Mouse (Mus musculus) heart, postnatal 4 days (tissue): ENCODE measurements around the gene Ppp1r36. TPM values are rescaled to one million over a fixed set of nuclear protein-coding genes. Genes with fewer than 3 reads are reported as not detected.
A peak's percentile ranks its signal among the peaks of the same experiment; 100 is the strongest.
"Not testable (repeated sequence)": the region's sequence is repeated elsewhere in the genome, so short reads cannot be mapped to it uniquely, and the experiment has no call there.

Experiments
- DNase-seq: peaks from one replicate; pipeline ENCODE4 v3.0.0; 2021
- total RNA-seq, 2 experiments: library from RNA; stranded (reverse); gene quantifications; 2 replicates each; pipeline ENCODE4 v1.2.3; 2021

Ppp1r36 gene
- total RNA-seq, 2 experiments from 2014 or later = 1.6 to 1.8 TPM

GRCm38 (mm10) chr12:76452203-76452602 lies 34.9 kb downstream of the Ppp1r36 start:
- no peak for DNase-seq

GRCm38 (mm10) chr12:76458445-76458844 lies 41.1 kb downstream of the Ppp1r36 start:
- not testable (repeated sequence) for DNase-seq

- DNase-seq = no peak
Measured at GRCm38 (mm10) chr12:76459032-76459431, 41.7 kb downstream of the Ppp1r36 start.

DNA sequence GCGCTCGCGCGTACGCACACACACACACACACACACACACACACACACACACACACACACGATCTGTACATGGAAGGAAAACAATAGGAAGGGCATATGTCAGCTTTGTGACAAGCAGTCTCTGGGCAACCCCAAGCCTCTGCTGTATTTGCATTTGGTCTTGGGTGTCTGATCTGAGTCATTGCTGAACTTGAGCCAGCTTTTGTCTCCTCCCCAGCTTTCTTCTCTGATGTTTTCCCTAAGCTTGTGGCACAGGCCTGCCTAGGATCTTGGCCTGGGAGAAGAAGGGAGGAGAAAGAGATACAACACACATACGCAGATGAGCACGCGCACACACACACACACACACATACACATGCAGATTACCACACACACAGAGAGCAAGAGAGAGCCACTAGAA lies 46.1 kb downstream of the Ppp1r36 start:
- DNase-seq = peak; percentile 31

DNA sequence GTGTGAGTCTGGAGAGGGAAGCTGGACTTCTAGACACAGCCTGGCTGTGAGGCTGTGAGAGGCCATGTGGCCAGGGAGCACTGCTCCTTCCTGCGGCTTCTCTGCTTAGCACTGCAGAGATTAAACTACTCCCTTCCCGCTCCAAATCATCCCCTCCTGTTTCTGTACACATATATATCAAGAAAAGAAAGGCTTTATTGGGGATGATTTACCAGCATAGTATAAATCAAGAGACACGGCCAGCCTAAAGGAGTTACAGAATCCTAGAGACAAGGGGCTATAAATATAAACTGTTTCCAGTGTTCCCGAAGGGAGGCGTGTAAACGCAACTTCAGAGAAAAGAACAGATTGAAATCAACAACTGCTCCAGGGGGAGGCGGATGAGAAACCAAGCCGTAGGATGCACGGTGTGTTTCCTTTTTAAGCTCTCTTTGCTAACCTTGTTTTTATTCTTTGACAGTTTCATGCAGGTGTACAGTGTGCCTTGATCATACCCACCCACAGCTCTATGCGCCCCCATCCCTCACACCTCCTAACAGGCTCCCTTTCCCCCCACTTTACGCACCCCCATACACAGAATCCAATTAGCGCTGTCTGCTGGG lies 47.4 kb downstream of the Ppp1r36 start:
- no peak for DNase-seq

GRCm38 (mm10) chr12:76466651-76467050 lies 49.3 kb downstream of the Ppp1r36 start:
- DNase-seq = peak; percentile 27

GRCm38 (mm10) chr12:76467256-76467655 lies 49.9 kb downstream of the Ppp1r36 start:
- no peak for DNase-seq

GRCm38 (mm10) chr12:76472046-76472445 lies 54.7 kb downstream of the Ppp1r36 start:
- DNase-seq = peak; percentile 84

DNA sequence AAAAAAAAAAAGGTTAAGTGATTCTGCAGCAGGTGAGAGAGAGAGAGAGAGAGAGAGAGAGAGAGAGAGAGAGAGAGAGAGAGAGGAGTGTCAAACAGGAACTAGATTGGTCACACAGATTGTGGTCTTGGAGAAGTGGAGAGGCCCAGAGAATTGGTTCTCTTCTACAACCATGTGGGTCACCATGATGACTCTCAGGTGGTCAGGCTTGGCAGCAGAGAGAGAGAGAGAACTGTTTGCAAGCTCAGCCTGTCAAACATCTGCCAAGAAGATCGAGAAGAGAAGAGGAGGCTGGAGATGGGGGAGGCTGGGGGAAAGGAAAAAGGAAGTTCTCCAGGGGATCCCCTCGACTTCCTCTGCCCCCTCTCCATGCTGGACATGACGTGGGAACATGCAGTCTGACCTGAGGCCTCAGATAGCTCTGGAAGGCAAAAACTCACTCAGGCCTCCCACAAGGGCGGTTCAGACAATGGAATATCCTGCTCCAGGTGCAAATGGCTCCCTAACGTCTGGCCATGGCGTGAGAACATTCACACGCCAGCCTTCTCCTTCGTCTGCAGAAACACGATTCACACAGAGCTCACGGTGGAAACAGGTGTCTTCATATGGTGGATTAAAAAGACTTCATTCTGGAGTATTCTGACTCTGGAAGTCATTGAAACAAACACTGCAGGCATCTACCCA lies 56.4 kb downstream of the Ppp1r36 start:
- no peak for DNase-seq

- no peak for DNase-seq
Measured at GRCm38 (mm10) chr12:76474246-76474583, 56.9 kb downstream of the Ppp1r36 start.

DNA sequence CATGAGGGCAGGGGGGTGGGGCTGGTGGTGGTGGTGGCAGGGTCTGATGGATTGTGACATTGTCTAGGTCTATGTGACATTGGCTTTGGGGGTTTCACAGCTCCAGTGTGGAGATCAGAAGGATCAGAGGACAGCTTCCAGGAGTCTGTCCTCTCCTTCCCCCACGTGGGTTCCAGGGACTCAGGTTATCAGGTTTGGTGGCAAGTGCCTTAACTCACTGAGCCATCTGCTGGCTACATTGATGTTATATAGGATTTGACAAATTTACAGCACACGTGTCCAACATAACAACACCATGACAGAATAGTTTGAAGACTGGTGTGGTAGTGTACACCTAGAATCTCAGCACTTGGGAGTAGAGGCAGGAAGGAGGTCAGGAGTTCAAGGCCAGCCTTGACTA lies 57.5 kb downstream of the Ppp1r36 start:
- DNase-seq = no peak

DNA sequence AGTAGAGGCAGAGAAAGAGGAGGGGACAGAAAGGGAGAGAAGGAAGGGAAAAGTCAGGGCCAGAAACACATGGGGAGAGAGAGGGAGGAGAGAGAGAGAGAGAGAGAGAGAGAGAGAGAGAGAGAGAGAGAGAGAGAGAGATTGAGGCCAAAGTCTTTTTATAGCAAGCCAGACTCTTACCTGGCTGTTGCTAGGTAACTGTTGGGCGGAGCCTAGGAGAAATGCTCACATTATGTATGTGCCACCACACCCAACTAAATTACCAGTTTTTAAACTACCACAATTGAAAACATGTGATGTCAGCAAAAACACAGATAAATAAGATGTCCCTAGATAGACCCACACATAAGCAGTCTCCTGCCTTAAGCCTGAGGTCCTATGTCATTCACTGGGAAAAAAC lies 58.8 kb downstream of the Ppp1r36 start:
- no peak for DNase-seq

DNA sequence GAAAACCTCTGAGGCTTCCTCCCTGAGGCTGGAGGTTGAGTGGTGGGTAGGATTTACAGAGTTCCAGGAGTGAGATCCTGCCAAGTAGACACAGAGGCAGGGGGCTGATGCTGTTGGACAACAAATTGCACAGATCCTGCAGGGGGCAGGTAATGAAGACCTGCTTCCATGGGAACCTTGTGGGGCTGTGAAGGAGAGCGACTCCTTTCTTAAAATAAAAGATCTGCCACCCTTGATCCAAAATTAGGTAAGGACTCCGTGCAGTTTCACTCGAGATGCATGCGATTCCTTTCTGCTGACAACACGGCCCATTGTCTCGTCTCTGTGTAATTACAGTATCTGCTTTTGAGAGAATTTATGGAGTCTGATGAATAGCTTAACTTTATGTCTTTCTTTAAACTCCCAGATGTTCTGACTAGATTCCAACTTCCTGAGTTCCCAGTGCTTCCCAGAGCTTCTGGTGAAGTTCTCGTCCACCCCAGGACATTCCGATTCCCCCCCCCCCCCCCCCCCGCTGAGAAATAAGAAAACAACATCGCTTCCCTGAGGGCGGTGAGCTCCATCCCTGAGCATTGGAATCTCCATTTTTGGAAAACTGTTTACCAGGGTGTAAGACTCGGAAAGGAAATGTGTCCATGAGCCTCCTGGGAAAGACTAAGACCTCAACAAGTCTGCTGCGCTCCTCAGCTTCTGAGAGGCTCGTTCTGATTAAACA lies 61.1 kb downstream of the Ppp1r36 start:
- no peak for DNase-seq

GRCm38 (mm10) chr12:76479174-76479573 lies 61.8 kb downstream of the Ppp1r36 start:
- DNase-seq = peak; percentile 23

GRCm38 (mm10) chr12:76479836-76480495 lies 62.6 kb downstream of the Ppp1r36 start:
- DNase-seq = peak; percentile 40

DNA sequence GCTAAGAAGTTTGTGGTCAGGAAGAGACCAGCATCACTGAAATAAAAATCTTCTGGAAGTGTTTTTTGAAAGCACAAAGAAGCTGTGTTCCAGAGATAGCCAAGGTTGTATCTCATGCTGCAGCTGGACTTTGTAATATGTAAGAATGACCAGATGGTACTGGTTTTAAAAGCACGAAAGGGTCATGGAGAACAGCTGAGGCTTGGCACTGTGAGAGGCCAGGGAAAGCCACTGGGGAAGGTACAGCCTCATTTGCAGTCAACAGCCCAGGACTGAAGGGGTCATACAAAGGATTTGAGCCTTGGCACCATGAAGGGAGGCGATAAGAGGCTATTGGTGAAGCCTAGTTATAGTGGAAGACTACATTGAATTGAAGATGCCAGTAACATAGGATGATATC lies 65.1 kb downstream of the Ppp1r36 start:
- DNase-seq = peak; percentile 42

- no peak for DNase-seq
Measured at GRCm38 (mm10) chr12:76482948-76483347, 65.6 kb downstream of the Ppp1r36 start.

DNA sequence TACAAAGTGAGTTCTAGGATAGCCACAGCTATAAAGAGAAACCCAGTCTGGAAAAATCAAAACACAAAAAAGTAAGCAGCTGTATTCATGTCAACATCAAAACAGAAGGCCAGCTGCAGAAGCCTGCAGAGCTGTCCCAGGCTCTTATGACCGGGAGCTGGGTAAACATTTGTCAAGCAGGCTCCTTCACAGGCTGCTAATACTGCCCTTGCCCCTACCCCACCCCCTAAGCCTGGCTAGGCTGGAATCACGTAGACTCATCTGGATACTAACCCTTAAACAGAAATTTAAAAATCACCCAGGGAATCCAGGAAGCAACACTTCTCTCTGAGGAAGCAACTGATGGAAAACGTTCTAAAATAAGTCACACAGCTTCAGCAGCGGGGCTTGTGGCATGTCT lies 67.5 kb downstream of the Ppp1r36 start:
- DNase-seq = no peak

DNA sequence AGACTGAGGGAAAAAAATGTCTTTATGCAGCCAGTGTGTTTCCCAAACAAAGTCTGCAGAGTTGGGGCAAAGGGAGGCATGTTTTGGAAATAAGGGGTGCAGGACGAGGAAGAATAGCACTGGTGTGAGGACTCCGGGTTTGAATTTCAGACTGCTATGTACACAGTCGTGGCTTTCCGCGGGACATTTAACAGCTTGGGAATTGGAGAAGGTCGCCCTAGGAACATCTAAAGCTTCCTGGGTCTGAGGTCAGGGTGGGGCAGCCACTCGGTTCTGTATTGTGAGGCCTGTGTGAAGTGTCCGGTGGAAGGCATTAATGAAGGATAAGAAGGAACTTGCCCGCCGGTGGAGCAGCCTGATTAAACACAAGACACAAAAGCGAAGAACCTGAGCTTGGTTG lies 68.0 kb downstream of the Ppp1r36 start:
- no peak for DNase-seq

- DNase-seq = no peak
Measured at GRCm38 (mm10) chr12:76486943-76487342, 69.6 kb downstream of the Ppp1r36 start.
